Mouse (Mus musculus) brain, embryonic 14.5 days (tissue): ENCODE measurements around the gene Supt5.

Experiments
- CTCF ChIP-seq: fragments of 200-500 bp; IDR thresholded peaks from 2 replicates; pipeline ENCODE4 v1.5.1; 2012; ENCODE audit warnings: inconsistent platforms, mild to moderate bottlenecking, moderate library complexity, borderline replicate concordance; ENCODE audit not compliant: insufficient read depth, insufficient read length; ENCODE audit errors: extremely low read depth
- POLR2A ChIP-seq: fragments of 200-500 bp; IDR thresholded peaks from 2 replicates; pipeline ENCODE4 v1.6.1; 2012; ENCODE audit warnings: mild to moderate bottlenecking, inconsistent platforms, borderline replicate concordance; ENCODE audit not compliant: poor library complexity, insufficient read depth, insufficient read length, severe bottlenecking; ENCODE audit errors: extremely low read depth

GRCm38 (mm10) chr7:28344637-28345036 is 6.1 kb upstream of the Supt5 start:
- TF ChIP-seq CTCF (peak; percentile 77; the same call in 1 of the 2 replicates), POLR2A (no peak)
